Mouse (Mus musculus) layer of hippocampus, postnatal 10 days (tissue): ENCODE measurements around the gene Anxa2. TPM values are rescaled to one million over a fixed set of nuclear protein-coding genes. Genes with fewer than 3 reads are reported as not detected.

Experiments used
- DNase-seq, 2 experiments: peaks; one replicate each; pipeline ENCODE4 v3.0.0; 2021; ENCODE audit warnings: low spot score in 2 of 2
- microRNA-seq, 2 experiments: library from miRNA; unstranded; fragments of <30 nt; microRNA quantifications; one replicate each; pipeline ENCODE4 v1.2.0; 2021
- total RNA-seq, 2 experiments: library from RNA; stranded (reverse); gene quantifications; 2 replicates each; pipeline ENCODE4 v1.2.3; 2021

Gene Anxa2
- total RNA-seq, 2 experiments from 2014 or later: 17.7 to 19.2 TPM

DNA sequence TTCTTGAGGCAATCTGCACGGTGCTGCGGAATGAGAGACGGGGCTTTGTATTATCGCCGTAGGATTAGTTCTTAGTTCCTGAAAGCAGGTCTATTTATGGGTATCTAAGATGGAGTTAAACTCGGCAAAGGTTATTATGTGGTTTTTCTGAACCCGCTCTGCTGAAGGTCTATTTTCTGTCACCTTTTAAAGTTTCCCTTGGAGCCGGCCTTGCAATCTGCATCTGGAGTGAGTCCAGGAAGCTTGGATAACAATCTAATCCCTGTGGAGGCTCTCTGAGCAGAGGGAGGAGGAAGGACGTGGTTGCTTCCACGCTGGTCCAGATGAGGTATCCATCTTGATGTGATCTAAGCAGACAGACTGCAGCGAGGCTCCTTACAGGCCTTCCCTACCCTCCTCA, 53.8 kb downstream of the Anxa2 start:
- DNase-seq: no peak

DNA sequence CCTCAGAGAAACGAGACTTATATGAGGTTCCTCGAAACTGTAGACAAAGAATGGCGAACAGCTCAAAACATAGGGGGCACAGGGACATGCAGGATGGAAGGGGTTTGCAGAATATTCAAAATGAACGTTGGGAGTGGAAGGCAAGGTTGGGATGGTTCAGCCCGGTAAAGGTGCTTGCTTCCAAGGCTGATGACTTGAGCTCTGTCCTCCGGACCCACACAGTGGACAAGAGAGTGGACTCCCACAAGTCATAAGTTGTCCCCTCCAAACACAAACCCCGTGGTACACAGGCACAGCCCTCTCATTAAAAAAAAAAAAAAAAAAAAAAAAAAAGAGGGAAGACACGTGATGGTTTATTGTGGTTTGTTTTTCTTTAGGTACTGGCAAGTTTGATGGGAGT, 54.6 kb downstream of the Anxa2 start:
- no peak for DNase-seq

- DNase-seq: no peak
These were observed 58.6 kb downstream of the Anxa2 start for GRCm38 (mm10) chr9:69511881-69512590.

GRCm38 (mm10) chr9:69512726-69513125, 59.3 kb downstream of the Anxa2 start:
- DNase-seq: no peak

DNA sequence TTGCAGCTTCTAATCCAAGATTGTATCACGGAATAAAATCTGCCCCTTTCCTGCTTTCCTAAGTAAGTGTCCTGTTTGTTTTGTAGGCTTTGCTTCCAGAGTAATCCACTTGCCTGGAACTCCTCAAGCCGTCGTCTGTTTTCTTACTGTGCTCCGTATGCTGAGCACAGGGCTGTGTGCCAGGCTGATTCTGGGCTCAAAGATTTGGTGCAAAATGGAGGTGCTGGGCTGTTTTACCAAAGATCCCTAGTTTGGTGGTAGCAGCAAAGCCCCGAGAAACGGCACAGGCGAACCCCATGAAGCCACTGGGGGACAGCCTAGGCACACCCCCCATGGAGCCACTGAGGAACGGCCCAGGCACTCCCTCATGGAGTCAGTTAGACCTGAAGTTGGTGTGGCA, 60.8 kb downstream of the Anxa2 start:
- peak in 1 of 2 experiments; percentile 17 for DNase-seq

DNA sequence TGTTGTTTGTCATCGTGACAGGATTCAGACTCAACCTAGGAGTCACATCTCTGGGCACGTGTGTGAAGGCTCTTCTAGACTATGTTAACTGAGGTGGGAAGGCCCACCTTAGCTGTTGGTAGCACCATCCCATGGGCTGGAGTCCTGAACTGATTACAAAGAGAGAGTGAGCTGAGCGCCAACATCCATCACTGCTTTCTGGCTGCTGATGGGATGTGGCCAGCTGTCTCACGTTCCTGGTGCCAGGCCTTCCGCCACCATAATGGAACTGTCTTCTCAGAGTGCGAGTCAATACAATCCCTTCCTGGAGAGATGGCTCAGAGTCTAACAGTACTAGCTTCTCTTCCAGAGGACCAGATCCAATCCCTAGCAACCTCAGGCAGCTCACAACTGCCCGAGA, 62.0 kb downstream of the Anxa2 start:
- no peak for DNase-seq

GRCm38 (mm10) chr9:69517387-69518035, 64.1 kb downstream of the Anxa2 start:
- peak; percentile 63 to 74 for DNase-seq

Small RNAs within 50 kb of the gene (microRNA-seq; reads per million reads assigned to microRNA genes)
- gene Mir3109: 0 to 0.59 reads per million in 2 experiments

Other genes starting within 250 kb of the Anxa2 start
- 10 to 100 TPM; 10.9 to 13.2 TPM for gene Ice2, start 55.7 kb upstream of the Anxa2 start, total RNA-seq